Mouse (Mus musculus) embryonic facial prominence, embryonic 14.5 days (tissue): ENCODE data around the gene Rgl1. TPM values are rescaled to one million over a fixed set of nuclear protein-coding genes. Genes with fewer than 3 reads are reported as not detected.

Experiments
- ATAC-seq: fragments of 200-750 bp; cut with Nextera tagmentation; 2 replicates; pipeline ENCODE4 v1.8.0; 2017; ENCODE audit warnings: low read depth, moderate number of reproducible peaks, moderate TSS enrichment
- DNase-seq: peaks from one replicate; pipeline ENCODE4 v3.0.0-alpha.2; 2015; ENCODE audit warnings: low spot score
- H3K27ac ChIP-seq: fragments of 300-500 bp; sonication (generic); replicated peaks from 2 replicates; pipeline ENCODE4 v1.5.1; 2014; ENCODE audit warnings: low read depth, mild to moderate bottlenecking, low read length, moderate library complexity
- H3K27me3 ChIP-seq: fragments of 300-500 bp; sonication (generic); replicated peaks from 2 replicates; pipeline ENCODE4 v1.6.1; 2014; ENCODE audit warnings: low read length; ENCODE audit not compliant: control insufficient read depth, insufficient read depth
- H3K36me3 ChIP-seq: fragments of 300-500 bp; sonication (generic); 2 replicates; pipeline ENCODE4 v1.6.1; 2014; ENCODE audit warnings: low read length, mixed read lengths; ENCODE audit not compliant: control insufficient read depth, insufficient read depth
- H3K4me1 ChIP-seq: fragments of 300-500 bp; sonication (generic); 2 replicates; pipeline ENCODE4 v1.6.1; 2014; ENCODE audit warnings: antibody characterized with exemption, low read length; ENCODE audit not compliant: control insufficient read depth, insufficient read depth
- H3K4me2 ChIP-seq: fragments of 300-500 bp; sonication (generic); 2 replicates; pipeline ENCODE4 v1.6.1; 2014; ENCODE audit warnings: low read depth, mild to moderate bottlenecking, low read length, moderate library complexity, mixed read lengths
- H3K4me3 ChIP-seq: fragments of 300-500 bp; sonication (generic); 2 replicates; pipeline ENCODE4 v1.5.1; 2014; ENCODE audit warnings: low read depth, mild to moderate bottlenecking, low read length
- H3K9ac ChIP-seq: fragments of 300-500 bp; sonication (generic); 2 replicates; pipeline ENCODE4 v1.6.1; 2014; ENCODE audit warnings: low read depth, mild to moderate bottlenecking, low read length, moderate library complexity, mixed read lengths
- H3K9me3 ChIP-seq: fragments of 300-500 bp; sonication (generic); 2 replicates; pipeline ENCODE4 v1.6.1; 2016; ENCODE audit warnings: low read length; ENCODE audit not compliant: control insufficient read depth
- WGBS: fragments of 180-500 bp; shearing (Covaris S2); extraction: QIAGEN DNeasy Blood & Tissue Kit; methylation state at CpG from one replicate; pipeline ENCODE4 v1.1.7; 2014; 5-methylcytosine and 5-hydroxymethylcytosine counted together
- polyA plus RNA-seq: library from polyadenylated mRNA; unstranded; fragments of >200 nt; fragmentation: Nextera tagmentation; extraction: Ambion mirVana; gene quantifications from 2 replicates; pipeline ENCODE4 v1.2.1, GENCODE M21; 2014

Gene Rgl1
- polyA plus RNA-seq, 1 experiment from 2014 or later = 43.7 TPM

- H3K27ac ChIP-seq = no peak overlapping the region
- 39% methylated on average over 9 of the region's 9 CpGs for WGBS
- DNase-seq = no peak
Observed at GRCm38 (mm10) chr1:152695491-152695890, 70.7 kb downstream of the Rgl1 start.

DNA sequence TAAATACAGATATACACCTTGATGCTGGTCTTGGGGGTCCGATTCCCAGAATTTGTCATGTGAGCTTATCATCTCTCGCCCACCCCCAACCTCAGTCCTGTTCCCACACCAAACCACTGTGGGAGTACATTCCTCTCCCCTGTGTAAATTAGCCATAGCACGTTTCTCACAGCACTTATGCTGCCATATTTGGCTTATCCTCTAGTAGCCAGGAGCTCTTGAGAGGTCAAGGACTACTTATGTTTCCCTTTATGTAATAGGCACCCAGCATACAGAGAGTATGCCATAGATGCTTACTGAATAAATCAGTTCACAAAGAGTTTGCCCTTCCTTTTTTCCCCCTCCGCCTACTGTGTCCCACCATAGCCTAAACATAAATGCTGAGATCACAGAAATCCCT is 76.2 kb downstream of the Rgl1 start:
- H3K4me1 ChIP-seq = peaks cover 27% of the 10 kb centered on the region

More at GRCm38 (mm10) chr1:152695491-152695890, 70.7 kb downstream of the Rgl1 start:
- H3K4me3 ChIP-seq = no peak overlapping the region
- ATAC-seq = no peak
- no peaks in the 10 kb centered on the region for H3K9me3 ChIP-seq
- H3K9ac ChIP-seq = no peak overlapping the region
- H3K4me1 ChIP-seq = peaks cover 14% of the 10 kb centered on the region; the same call in 1 of the 2 replicates
- no peaks in the 10 kb centered on the region for H3K36me3 ChIP-seq
- no peaks in the 10 kb centered on the region for H3K27me3 ChIP-seq
- H3K4me2 ChIP-seq = no peak overlapping the region

DNA sequence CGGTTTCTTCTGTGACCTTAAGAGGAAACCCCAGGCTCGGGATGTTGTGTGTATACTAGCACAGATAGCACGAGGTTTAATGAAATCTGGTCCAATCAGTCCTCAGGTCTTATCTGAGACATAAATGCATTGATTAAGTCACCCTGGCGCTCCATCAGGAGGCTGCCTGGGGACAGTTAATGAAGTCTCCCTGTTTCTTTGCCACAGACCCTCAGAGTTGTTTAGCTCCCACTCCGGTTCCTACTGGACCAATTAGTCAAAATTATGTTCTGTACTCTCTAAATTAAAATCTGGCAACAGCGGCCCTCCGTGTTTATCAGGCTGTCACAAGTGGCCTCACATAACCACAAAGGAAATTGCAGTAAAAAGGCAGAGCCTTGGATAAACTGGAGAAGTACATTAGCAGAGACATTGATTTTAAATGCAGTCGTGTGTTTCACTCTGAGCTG is 78.4 kb downstream of the Rgl1 start:
- ATAC-seq (peak; percentile 34; the same call in 1 of the 2 replicates), DNase-seq (no peak)
- 19% methylated on average over 8 of the region's 8 CpGs for WGBS
- no peaks in the 10 kb centered on the region for H3K27me3 ChIP-seq
- H3K4me3 ChIP-seq = no peak overlapping the region
- peak overlapping the region; percentile 53; the same call in 1 of the 2 replicates for H3K27ac ChIP-seq
- H3K9me3 ChIP-seq = no peaks in the 10 kb centered on the region
- peaks cover 32% of the 10 kb centered on the region for H3K4me1 ChIP-seq
- no peak overlapping the region for H3K4me2 ChIP-seq
- H3K36me3 ChIP-seq = no peaks in the 10 kb centered on the region
- 0 out of 2 replicates have a peak overlapping the region, but pooled peaks have one; percentile 5 for H3K9ac ChIP-seq

More for the DNA sequence above, 76.2 kb downstream of the Rgl1 start:
- no peak overlapping the region for H3K27ac ChIP-seq
- 85% methylated on average over 4 of the region's 4 CpGs for WGBS
- no peaks in the 10 kb centered on the region for H3K27me3 ChIP-seq
- H3K4me3 ChIP-seq = no peak overlapping the region
- DNase-seq = no peak
- no peak overlapping the region for H3K4me2 ChIP-seq
- no peaks in the 10 kb centered on the region for H3K9me3 ChIP-seq
- no peaks in the 10 kb centered on the region for H3K36me3 ChIP-seq
- no peak for ATAC-seq
- no peak overlapping the region for H3K9ac ChIP-seq

DNA sequence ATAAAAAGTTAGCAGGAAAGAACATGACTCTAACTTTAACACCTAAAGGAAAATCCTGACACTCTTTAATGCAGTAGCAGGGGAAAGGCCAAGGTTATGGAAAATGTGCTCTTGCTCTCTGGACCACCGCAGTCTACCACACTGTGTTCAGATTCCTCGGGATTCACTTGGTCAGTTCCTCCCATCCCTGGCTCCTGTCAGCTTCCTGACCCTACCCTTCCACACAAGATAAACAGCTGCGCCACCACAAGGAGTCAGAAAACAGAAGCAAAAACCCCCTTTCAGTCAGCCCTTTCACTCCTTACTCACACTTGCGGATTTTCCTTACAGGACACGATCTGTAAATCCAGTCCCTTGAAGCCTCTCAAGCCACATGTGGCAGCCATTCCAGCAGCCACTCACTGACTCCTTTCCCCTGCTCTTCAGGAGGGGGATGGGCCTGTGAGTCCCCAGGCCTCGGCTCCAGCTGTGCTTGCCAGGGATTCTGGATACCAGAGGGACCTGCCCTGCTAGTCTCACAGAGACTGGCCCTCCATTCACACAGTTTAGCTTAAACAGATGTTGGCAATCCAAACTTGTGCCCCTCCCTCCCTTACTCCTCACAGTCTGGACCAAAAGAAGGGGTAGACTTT is 78.9 kb downstream of the Rgl1 start:
- peak; percentile 75 for ATAC-seq
- Histone ChIP-seq H3K4me2 (peak overlapping the region; percentile 10; the same call in 1 of the 2 replicates), H3K4me1 (peaks cover 35% of the 10 kb centered on the region), H3K4me3 (no peak overlapping the region), H3K9ac (peak overlapping the region; percentile 5; the same call in 1 of the 2 replicates), H3K9me3 (no peaks in the 10 kb centered on the region), H3K36me3 (no peaks in the 10 kb centered on the region), H3K27ac (peak overlapping the region; percentile 53), H3K27me3 (no peaks in the 10 kb centered on the region)
- peak; percentile 87 for DNase-seq
- 8% methylated on average over 6 of the region's 6 CpGs for WGBS

GRCm38 (mm10) chr1:152685531-152685930 is 80.6 kb downstream of the Rgl1 start:
- H3K4me3 ChIP-seq = no peak overlapping the region
- no peak for DNase-seq
- no peak for ATAC-seq

GRCm38 (mm10) chr1:152682368-152683194 is 83.6 kb downstream of the Rgl1 start:
- Histone ChIP-seq H3K9me3 (no peaks in the 10 kb centered on the region), H3K36me3 (no peaks in the 10 kb centered on the region), H3K4me3 (no peak overlapping the region), H3K4me1 (peaks cover 17% of the 10 kb centered on the region), H3K27me3 (no peaks in the 10 kb centered on the region), H3K9ac (no peak overlapping the region), H3K4me2 (no peak overlapping the region), H3K27ac (no peak overlapping the region)
- 70% methylated on average over 11 of the region's 11 CpGs for WGBS
- DNase-seq (no peak), ATAC-seq (no peak)

More at GRCm38 (mm10) chr1:152685531-152685930, 80.6 kb downstream of the Rgl1 start:
- Histone ChIP-seq H3K36me3 (no peaks in the 10 kb centered on the region), H3K27me3 (no peaks in the 10 kb centered on the region), H3K4me2 (no peak overlapping the region), H3K9me3 (no peaks in the 10 kb centered on the region), H3K4me1 (peaks cover 29% of the 10 kb centered on the region), H3K27ac (no peak overlapping the region), H3K9ac (no peak overlapping the region)
- 74% methylated on average over 3 of the region's 3 CpGs for WGBS

- H3K4me3 ChIP-seq = no peak overlapping the region
- DNase-seq (no peak), ATAC-seq (no peak)
- H3K4me1 ChIP-seq = peaks cover 12% of the 10 kb centered on the region; the same call in 1 of the 2 replicates
- H3K27me3 ChIP-seq = no peaks in the 10 kb centered on the region
- H3K27ac ChIP-seq = no peak overlapping the region
- H3K36me3 ChIP-seq = no peaks in the 10 kb centered on the region
- no peak overlapping the region for H3K9ac ChIP-seq
- no peaks in the 10 kb centered on the region for H3K9me3 ChIP-seq
- H3K4me2 ChIP-seq = no peak overlapping the region
- 59% methylated on average over 6 of the region's 6 CpGs for WGBS
Observed at GRCm38 (mm10) chr1:152681676-152682367, 84.3 kb downstream of the Rgl1 start.

- 56% methylated on average over 8 of the region's 8 CpGs for WGBS
- DNase-seq = no peak
- Histone ChIP-seq H3K36me3 (no peaks in the 10 kb centered on the region), H3K27ac (no peak overlapping the region), H3K9ac (no peak overlapping the region), H3K9me3 (no peaks in the 10 kb centered on the region), H3K27me3 (no peaks in the 10 kb centered on the region), H3K4me3 (no peak overlapping the region), H3K4me1 (peaks cover 12% of the 10 kb centered on the region; the same call in 1 of the 2 replicates), H3K4me2 (no peak overlapping the region)
- no peak for ATAC-seq
Observed at GRCm38 (mm10) chr1:152681116-152681515, 85.0 kb downstream of the Rgl1 start.
